Mouse (Mus musculus) embryonic fibroblast, embryonic 13.5 days (primary cell): ENCODE measurements at regions not wholly inside any gene's neighbourhood (a gene's known extent, or its start where the extent isn't known, plus 50 kb on each side); places are given as distances from the start of the nearest gene placed in this dataset.

Experiments
- H3K27ac ChIP-seq: 2 replicates; pipeline ENCODE4 v1.5.1; 2012; ENCODE audit warnings: low read length, control low read depth, inconsistent platforms; ENCODE audit not compliant: insufficient read depth
- H3K4me1 ChIP-seq: 2 replicates; pipeline ENCODE4 v1.6.1; 2011; ENCODE audit warnings: low read length; ENCODE audit not compliant: control insufficient read depth, insufficient read depth
- H3K4me3 ChIP-seq: 2 replicates; pipeline ENCODE4 v1.5.1; 2011; ENCODE audit warnings: mild to moderate bottlenecking, control low read depth, low read length; ENCODE audit not compliant: insufficient read depth
- CTCF ChIP-seq: IDR thresholded peaks from 2 replicates; pipeline ENCODE4 v1.5.1; 2011; ENCODE audit warnings: mild to moderate bottlenecking, control low read depth, low read length, moderate library complexity, borderline replicate concordance; ENCODE audit not compliant: insufficient read depth
- POLR2A ChIP-seq: IDR thresholded peaks from 2 replicates; pipeline ENCODE4 v1.6.1; 2011; ENCODE audit warnings: low read depth, mild to moderate bottlenecking, control low read depth, low read length, moderate library complexity

- TF ChIP-seq CTCF (no peak), POLR2A (peak; percentile 79)
- H3K27ac ChIP-seq, result peak overlapping the region; percentile 92
- peak overlapping the region; percentile 29 for H3K4me3 ChIP-seq
- H3K4me1 ChIP-seq, result no peaks in the 10 kb centered on the region; the same call in 1 of the 2 replicates
Measured at GRCm38 (mm10) chr6:51379560-51380274, 52.8 kb upstream of the Nfe2l3 start.

GRCm38 (mm10) chr6:51380275-51380575 is 52.2 kb upstream of the Nfe2l3 start:
- Histone ChIP-seq H3K27ac (no peak overlapping the region), H3K4me1 (no peaks in the 10 kb centered on the region; the same call in 1 of the 2 replicates), H3K4me3 (no peak overlapping the region)
- no peak for TF ChIP-seq POLR2A
- TF ChIP-seq CTCF, result no peak

GRCm38 (mm10) chr6:51381465-51381864 is 51.0 kb upstream of the Nfe2l3 start:
- H3K27ac ChIP-seq, result no peak overlapping the region

More at GRCm38 (mm10) chr6:51381465-51381864, 51.0 kb upstream of the Nfe2l3 start:
- H3K4me1 ChIP-seq, result no peaks in the 10 kb centered on the region
- TF ChIP-seq CTCF (no peak), POLR2A (no peak)
- no peak overlapping the region for H3K4me3 ChIP-seq
